Mouse (Mus musculus): ENCODE measurements around the gene Gm28035. TPM values are rescaled to one million over a fixed set of nuclear protein-coding genes. Genes with fewer than 3 reads are reported as not detected.

The Gm28035 gene
- total RNA-seq, 2 experiments from 2014 or later, result 11.3 to 15.1 TPM

- intact Hi-C loops (cut with DNase I), result no loop called here
- no peak for DNase-seq (ENCODE audit: extremely low spot score in 1 of 2, low spot score in 2 of 2)
- no peak for TF ChIP-seq CTCF (IDR thresholded peaks at IDR 0.05)
Measured at GRCm38 (mm10) chr2:30264671-30265519, 24.5 kb downstream of the Gm28035 start.

GRCm38 (mm10) chr2:30265767-30266253, 25.4 kb downstream of the Gm28035 start, which contains the start of gene Phyhd1:
TSS of gene Phyhd1 (plus strand) at chr2:30266203.
- TF ChIP-seq CTCF (IDR thresholded peaks at IDR 0.05), result no peak
- H3K27ac ChIP-seq, result peak within 1 kb of the TSS; percentile 91
- peak; percentile 39 to 55 for DNase-seq (ENCODE audit: extremely low spot score in 1 of 2, low spot score in 2 of 2)
- no peak within 1 kb of the TSS for H3K4me3 ChIP-seq
- intact Hi-C loops (cut with DNase I), result loop anchor here (1.0 kb wide), 1 partner anchor 24 kb away; no protein-coding TSS in a partner anchor

More at GRCm38 (mm10) chr2:30264671-30265519, 24.5 kb downstream of the Gm28035 start:
- Histone ChIP-seq H3K27ac (peak overlapping the region; percentile 91), H3K4me3 (no peak overlapping the region)

GRCm38 (mm10) chr2:30266392-30266941, 26.1 kb downstream of the Gm28035 start:
- Histone ChIP-seq H3K4me3 (no peak overlapping the region), H3K27ac (peak overlapping the region; percentile 91)
- TF ChIP-seq CTCF (IDR thresholded peaks at IDR 0.05), result no peak; the same call in 1 of the 2 replicates
- peak in 1 of 2 experiments; percentile 33 for DNase-seq (ENCODE audit: extremely low spot score in 1 of 2, low spot score in 2 of 2)
- intact Hi-C loops (cut with DNase I), result loop anchor here (1.0 kb wide), 1 partner anchor 24 kb away; no protein-coding TSS in a partner anchor

GRCm38 (mm10) chr2:30267466-30267865, 27.1 kb downstream of the Gm28035 start:
- TF ChIP-seq CTCF (IDR thresholded peaks at IDR 0.05), result no peak
- H3K4me3 ChIP-seq, result no peak overlapping the region
- no peak for DNase-seq (ENCODE audit: extremely low spot score in 1 of 2, low spot score in 2 of 2)
- intact Hi-C loops (cut with DNase I), result no loop called here
- 0 out of 2 replicates have a peak overlapping the region, but pooled peaks have one; percentile 30 for H3K27ac ChIP-seq

- no peak overlapping the region for H3K4me3 ChIP-seq
- intact Hi-C loops (cut with DNase I), result no loop called here
- DNase-seq (ENCODE audit: extremely low spot score in 1 of 2, low spot score in 2 of 2), result no peak
- peak overlapping the region; percentile 30; the same call in 1 of the 2 replicates for H3K27ac ChIP-seq
- no peak for TF ChIP-seq CTCF (IDR thresholded peaks at IDR 0.05)
Measured at GRCm38 (mm10) chr2:30268371-30268770, 28.0 kb downstream of the Gm28035 start.

GRCm38 (mm10) chr2:30269241-30269990, 29.0 kb downstream of the Gm28035 start:
- TF ChIP-seq CTCF (IDR thresholded peaks at IDR 0.05), result no peak
- peak overlapping the region; percentile 75 for H3K27ac ChIP-seq
- intact Hi-C loops (cut with DNase I), result no loop called here

GRCm38 (mm10) chr2:30270134-30270533, 29.8 kb downstream of the Gm28035 start:
- intact Hi-C loops (cut with DNase I), result loop anchor here (1.0 to 2.0 kb wide), 3 partner anchors 33 to 93 kb away; partner anchors contain the start of genes Kyat1 and Lrrc8a
- peak; percentile 58 to 59 for DNase-seq (ENCODE audit: extremely low spot score in 1 of 2, low spot score in 2 of 2)
- Histone ChIP-seq H3K4me3 (no peak overlapping the region), H3K27ac (peak overlapping the region; percentile 75)
- TF ChIP-seq CTCF (IDR thresholded peaks at IDR 0.05), result peak; percentile 98

More at GRCm38 (mm10) chr2:30269241-30269990, 29.0 kb downstream of the Gm28035 start:
- DNase-seq (ENCODE audit: extremely low spot score in 1 of 2, low spot score in 2 of 2), result no peak
- no peak overlapping the region for H3K4me3 ChIP-seq

- no peak within 1 kb of the TSS for H3K4me3 ChIP-seq
- no peak for DNase-seq (ENCODE audit: extremely low spot score in 1 of 2, low spot score in 2 of 2)
- no peak within 1 kb of the TSS for H3K27ac ChIP-seq
- TF ChIP-seq CTCF (IDR thresholded peaks at IDR 0.05), result no peak
- intact Hi-C loops (cut with DNase I), result no loop called here
Measured at GRCm38 (mm10) chr2:30280743-30281142, 40.4 kb downstream of the Gm28035 start, which contains the start of gene Gm28038. TSS of gene Gm28038 (plus strand) at chr2:30281043.

- no peak overlapping the region for H3K27ac ChIP-seq
- intact Hi-C loops (cut with DNase I), result no loop called here
- DNase-seq (ENCODE audit: extremely low spot score in 1 of 2, low spot score in 2 of 2), result no peak
- H3K4me3 ChIP-seq, result no peak overlapping the region
- no peak for TF ChIP-seq CTCF (IDR thresholded peaks at IDR 0.05)
Measured at GRCm38 (mm10) chr2:30281651-30282050, 41.3 kb downstream of the Gm28035 start.

- intact Hi-C loops (cut with DNase I), result no loop called here
- no peak for DNase-seq (ENCODE audit: extremely low spot score in 1 of 2, low spot score in 2 of 2)
- Histone ChIP-seq H3K27ac (no peak overlapping the region), H3K4me3 (no peak overlapping the region)
- TF ChIP-seq CTCF (IDR thresholded peaks at IDR 0.05), result no peak
Measured at GRCm38 (mm10) chr2:30283193-30283592, 42.8 kb downstream of the Gm28035 start.

- no peak for DNase-seq (ENCODE audit: extremely low spot score in 1 of 2, low spot score in 2 of 2)
- Histone ChIP-seq H3K27ac (no peak overlapping the region), H3K4me3 (peak overlapping the region; percentile 95)
- no peak for TF ChIP-seq CTCF (IDR thresholded peaks at IDR 0.05)
- intact Hi-C loops (cut with DNase I), result no loop called here
Measured at GRCm38 (mm10) chr2:30285004-30285403, 44.6 kb downstream of the Gm28035 start.
